Mouse (Mus musculus) B cell, adult 67 days (primary cell): ENCODE data around the gene Myct1. TPM values are rescaled to one million over a fixed set of nuclear protein-coding genes. Genes with fewer than 3 reads are reported as not detected.

ENCODE experiments used
- total RNA-seq, 2 experiments: library from RNA; stranded (reverse); gene quantifications; 4 replicates each; pipeline ENCODE4 v1.2.4; 2023

The Myct1 gene
- total RNA-seq = not detected

DNA sequence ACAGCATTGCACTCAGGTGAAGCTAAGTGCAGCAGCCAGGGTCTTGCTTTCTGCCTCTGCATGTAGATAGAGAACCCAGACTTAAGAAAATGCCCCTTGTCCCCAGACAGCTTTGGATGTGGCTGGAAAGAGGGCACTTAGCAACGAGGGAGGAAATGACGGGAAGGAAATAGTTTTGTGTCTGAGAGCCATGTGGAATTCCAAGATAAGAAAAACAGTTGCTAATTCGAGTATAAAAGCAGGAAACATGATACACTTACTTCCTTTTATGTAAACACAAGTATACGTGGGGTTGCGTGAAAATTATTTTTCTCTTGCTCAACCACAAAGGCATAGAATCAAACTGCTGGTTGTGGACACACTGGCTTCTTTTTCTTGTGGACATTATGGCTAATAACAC, at the start of gene Myct1:
Myct1 (plus strand) TSS at position 312 of the 400 bp plus-strand sequence.

DNA sequence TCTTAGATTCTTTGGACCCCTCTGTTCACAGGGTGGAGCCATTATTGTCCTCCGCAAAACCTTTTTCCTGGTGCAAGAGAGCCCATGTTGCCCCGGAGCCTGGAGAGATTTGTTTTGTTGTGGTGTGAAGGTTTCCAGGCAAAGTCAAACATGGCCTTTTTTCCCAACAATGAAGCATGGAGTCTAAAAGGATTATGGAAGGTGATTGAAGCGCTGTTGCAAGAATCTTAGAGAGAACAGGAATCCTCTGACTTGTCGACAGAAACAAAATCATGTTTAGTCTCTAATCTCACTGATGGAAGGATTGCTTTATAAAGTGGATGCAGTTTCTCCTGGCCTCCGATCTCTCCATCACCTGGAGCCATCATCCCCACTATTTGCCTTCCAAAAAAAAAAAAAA, 42.2 kb upstream of the Myct1 start, which contains the start of gene Syne1:
Syne1 (minus strand) TSS at position 101 of the 400 bp plus-strand sequence.

DNA sequence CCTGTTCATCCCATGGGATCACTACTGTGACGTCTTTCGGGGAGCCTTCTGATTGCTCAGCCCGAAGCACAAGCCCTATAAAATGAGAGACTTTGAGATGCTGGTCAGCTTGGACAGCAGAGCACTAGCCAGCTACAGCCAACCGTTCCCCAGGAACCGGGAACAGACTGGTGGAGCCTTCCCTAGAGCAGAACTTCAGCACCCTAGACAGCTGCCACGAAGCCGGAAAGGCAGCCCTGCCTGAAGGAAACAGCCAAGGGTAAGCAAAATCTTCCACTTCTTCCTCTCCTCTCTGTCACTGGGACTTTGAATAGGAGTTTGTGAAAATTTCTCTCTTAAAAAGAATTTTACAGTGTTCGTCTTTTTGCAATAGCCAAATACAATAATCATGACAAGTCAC, 45.5 kb downstream of the Myct1 start, which contains the start of gene Vip:
Vip (plus strand) TSS at position 107 of the 400 bp plus-strand sequence.

Other genes starting within 250 kb of the Myct1 start
- gene Syne1, start 42.3 kb upstream of the Myct1 start, total RNA-seq = 10 to 100 TPM; 48.8 to 52.0 TPM
- not detected for gene Vip, start 45.4 kb downstream of the Myct1 start, total RNA-seq
- 1 to 10 TPM; 7.6 to 9.4 TPM for gene Fbxo5, start 211.8 kb downstream of the Myct1 start, total RNA-seq
- 10 to 100 TPM; 26.3 to 28.6 TPM for gene Mtrf1l, start 230.1 kb downstream of the Myct1 start, total RNA-seq